Mouse (Mus musculus) spleen, postnatal 36 days (tissue): ENCODE data around the gene Tut4.

Experiments used
- DNase-seq, 2 experiments: peaks; one replicate each; pipeline ENCODE4 v3.0.0; 2022; ENCODE audit warnings: low spot score in 2 of 2, mixed read lengths in 1 of 2

The Tut4 gene

DNA sequence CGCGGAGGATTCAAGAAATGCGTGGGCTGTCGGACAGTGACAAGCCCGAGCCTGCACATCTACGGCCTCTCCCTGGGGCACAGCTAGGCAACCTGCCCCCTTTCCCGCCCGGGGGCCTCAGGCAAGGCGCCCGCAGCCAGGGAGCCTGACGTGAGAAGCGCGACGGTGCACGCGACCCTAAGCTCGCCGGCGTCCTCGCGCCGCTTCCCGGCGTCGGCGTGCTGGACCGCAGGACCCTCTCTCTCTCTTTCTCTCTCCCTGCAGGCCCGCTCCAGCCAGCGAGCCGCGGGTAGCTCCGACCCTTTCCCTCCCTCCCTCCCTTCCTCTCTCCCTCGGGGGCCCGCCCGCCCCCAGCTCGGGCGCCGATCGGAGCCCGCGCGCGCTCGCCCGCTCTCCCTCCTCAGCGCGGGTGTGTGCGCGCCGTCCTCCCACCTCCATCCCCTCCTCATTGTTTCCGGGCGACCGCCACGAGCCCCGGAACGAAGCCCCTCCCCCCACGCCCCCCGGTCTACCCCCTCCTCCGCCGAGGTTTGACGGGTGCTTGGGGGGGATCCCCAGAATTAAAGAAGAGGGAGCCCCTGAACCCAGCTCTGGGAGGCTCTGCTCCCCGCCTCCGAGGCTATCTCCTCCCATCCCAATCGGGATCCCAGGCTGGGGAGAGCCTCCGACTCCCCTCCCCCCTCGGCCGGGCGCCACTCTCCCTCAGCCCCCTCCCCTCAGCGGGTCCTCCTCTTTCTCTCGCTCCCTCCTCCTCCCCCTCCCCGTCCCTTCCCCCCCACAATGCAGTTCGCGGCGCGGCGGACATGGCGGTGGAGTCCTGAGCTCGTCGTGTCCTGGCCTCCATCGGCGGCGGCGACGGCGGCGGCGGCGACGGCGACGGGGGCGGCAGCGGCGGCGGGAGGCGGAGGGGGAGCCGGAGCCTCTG, at the start of gene Tut4:
Tut4 (plus strand) TSS at position 196 of the 925 bp plus-strand sequence.
- DNase-seq, result peak; percentile 78 to 80

DNA sequence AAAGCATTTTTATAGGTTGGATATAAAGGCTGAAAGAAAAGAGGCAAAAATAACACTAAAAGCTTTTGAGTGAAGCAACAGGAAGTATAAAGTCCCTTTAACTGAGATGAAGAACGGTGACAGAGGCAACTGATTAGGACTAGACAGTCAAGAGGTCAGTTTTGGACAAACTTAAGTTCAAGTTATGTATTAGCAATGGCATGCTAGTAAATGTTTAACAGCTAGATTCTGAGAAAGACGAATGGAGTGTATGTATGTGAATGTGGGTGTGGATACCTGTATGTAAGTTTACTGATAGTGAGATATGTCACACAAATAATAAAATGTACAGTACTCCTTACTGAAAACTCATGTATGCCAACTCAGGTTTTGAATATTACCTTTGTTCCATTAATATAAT, 34.6 kb upstream of the Tut4 start:
- no peak for DNase-seq

DNA sequence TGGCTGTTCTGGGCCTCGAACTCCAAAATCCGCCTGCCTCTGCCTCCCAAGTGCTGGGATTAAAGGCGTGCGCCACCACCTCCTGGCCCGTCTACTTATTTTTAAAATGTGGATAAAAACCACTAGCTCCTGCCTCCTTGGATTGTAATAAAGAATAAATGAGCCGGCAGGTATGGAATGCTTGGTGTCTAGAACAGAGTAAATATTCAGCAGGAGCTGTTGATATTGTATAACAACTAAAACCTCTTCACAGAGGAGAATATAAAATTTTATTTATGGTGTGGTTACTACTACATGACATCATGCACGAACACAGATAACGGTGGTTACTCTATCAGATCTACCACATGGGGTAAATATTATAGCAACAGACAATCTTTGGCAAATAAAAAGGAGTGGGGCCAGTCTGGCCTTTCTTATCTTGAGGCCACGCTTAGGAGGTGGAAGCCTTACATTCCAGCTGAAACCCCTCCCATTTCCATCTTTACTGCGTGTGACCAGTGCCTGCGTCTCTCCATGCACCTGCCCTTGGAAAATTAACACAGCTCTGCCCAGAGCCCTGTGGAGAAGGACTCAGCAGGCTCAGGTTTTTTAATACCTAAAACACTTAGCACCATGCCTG, 31.4 kb upstream of the Tut4 start:
- DNase-seq, result no peak

DNA sequence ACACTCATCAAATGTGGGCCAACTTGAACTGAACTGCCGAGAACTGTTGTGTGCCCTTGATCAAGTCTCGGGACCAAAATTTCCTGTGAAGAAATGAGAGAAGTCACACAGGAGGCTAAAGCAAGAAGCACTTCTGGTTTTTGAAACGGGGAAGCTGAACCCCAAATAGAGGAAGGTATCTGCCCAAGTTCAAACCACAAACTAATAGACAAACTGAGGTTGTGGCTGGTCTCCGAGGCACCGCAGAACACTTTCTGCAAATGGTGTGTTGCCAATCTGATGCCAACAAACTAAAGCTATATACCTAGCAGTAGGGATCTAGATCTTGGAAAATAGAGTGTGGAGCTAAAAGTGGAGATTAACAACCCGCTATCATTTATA, 30.9 kb upstream of the Tut4 start:
- peak; percentile 52 to 54 for DNase-seq

DNA sequence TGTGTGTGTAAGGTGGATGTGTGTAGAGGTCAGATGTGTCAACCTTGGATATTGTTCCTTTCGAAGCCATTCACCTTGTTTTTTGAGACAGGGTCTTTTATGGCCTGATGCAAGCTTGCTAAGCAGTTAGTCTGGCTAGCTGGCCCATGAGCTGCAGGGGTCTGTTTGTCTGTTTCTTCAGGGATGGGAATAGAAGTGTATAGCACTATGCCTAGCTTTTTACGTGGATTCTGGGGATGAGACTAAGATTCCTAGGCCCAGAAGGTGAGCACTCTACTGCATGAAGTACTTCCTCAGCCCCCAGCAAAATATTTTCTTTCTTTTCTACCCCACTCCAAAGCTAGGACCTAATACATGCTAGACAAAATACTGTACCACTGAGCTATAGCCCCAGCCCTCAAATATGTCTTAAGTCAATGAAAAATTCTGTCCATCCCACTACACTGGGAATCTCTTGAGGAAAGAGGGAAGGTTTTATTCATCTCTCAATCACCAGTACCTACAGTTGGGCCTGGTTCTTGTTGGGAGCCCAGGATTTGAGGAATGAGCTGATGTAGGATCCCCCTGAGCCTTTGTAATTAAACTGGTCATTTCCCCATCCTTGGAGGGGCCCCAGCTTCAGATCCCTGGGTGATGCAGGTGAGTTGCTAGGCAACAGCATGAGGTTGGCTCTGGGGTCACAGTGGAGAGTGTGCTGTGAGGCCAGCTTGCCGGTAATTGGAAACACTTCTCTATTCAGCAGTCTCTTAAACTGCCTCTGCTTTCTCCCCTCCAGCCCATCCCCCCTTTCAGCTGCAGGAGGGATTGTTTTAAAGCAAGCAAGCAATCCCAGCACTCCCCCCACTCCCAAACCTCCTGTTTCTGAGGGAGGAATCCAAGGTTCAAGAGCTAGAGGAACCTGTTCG, 28.3 kb upstream of the Tut4 start:
- no peak for DNase-seq

DNA sequence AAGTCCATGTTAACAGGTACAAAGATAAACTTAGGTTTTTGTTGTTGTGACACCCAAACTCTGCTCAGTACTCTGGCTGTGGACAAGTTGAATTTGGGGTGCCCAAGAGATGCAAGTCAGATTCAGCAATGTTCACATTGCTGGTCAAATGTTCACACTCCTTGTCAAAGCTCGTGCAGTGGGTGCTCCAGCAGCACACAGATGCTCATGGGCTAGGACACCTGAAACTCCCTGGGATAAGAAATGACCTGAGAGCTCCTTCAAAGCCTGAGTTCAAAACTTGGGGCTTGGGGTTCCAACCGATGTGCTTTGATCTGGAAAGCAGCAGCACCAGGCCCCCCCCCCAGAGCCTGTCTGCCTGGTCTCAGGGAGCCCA, 27.7 kb upstream of the Tut4 start:
- DNase-seq, result no peak

DNA sequence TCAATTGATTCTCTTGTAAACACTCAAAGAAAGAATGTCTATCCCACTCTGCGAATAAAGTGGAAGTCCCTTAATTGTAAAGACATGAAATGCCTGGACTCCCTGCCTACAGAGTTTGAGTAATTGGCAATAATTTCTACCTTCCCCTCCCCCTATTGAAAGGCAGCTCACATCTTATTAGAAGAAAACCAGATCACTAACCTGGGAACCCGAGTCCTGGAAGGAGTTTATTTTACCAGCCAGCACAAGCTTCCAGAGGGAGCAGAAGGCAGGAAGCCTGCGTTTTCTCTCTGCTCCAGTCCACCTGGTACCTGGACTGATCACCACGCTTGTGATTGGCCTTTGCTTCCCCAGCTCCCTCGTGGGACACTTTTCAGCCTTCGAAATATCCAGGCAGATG, 25.9 kb upstream of the Tut4 start:
- no peak for DNase-seq

DNA sequence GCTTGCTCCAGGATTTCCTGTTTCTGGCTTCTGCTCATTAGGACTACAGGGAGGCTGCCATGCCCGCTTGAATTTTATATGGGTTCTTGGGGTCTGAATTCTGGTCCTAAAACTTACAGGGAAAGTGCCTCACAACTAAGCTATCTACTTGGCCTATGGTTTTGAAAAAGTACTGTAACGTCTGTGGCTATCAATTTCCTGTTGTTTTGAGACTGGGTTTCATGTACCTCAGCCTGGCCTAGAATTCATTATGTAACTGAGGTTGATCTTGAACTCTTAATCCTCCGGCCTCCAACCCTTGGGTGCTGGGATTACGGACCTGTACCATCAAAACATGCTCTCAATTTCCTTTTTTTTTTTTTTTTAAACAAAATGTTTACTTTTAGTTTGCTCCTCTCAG, 25.0 kb upstream of the Tut4 start:
- no peak for DNase-seq

DNA sequence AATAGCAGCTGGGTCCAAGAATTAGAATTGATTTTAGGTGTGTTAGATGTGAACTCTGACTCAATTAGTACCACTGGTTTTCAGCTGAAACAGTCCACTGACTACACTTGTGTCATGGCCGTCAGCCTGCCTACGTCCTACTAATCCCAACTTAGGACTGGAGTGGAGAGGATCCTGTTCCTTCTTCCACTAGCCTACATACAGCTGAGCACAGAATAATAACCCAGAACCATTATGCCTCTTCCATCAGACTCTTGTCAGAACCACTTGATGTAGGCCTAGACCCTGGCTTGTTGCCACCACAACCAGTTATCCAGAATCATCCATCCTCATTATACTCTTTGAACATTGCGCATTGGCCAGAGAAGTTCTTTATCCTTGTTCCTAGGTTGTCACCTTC, 24.4 kb upstream of the Tut4 start:
- DNase-seq, result no peak

DNA sequence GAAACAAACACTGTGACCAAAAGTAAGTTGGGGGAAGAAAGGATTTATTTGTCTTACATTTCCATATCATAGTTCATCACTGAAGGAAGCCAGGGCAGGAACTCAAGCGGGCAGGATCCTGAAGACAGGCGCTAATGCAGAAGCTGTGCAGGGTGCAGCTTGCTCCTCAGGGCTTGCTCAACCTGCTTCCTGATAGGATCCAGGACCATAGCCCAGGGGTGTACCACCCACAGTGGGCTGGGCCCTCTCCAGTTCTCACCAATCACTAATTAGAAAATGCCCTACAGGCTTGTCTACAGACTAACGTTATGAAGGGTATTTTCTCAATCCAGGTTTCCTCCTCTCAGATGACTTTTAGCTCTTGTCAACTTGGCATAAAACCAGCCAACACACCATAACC, 23.6 kb upstream of the Tut4 start:
- no peak for DNase-seq

DNA sequence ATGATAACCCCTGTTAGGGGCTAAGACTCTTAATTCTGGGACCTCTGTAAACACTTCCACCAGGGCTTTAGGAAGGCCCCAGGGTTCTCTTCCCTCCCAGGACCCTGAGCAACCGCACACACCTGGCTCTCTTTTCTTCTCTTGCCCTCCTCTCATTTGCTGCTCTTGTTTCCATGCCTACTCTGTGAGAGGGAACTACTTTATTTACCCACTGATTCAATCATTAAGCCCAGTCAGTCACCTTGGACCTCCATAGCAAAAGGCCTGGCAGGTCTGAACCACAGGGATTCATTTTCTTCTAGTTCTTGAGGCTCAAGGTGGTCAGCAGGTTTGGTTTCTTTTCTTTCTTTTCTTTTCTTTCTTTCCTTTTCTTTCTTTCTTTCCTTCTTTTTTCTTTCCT, 23.0 kb upstream of the Tut4 start:
- DNase-seq, result no peak

DNA sequence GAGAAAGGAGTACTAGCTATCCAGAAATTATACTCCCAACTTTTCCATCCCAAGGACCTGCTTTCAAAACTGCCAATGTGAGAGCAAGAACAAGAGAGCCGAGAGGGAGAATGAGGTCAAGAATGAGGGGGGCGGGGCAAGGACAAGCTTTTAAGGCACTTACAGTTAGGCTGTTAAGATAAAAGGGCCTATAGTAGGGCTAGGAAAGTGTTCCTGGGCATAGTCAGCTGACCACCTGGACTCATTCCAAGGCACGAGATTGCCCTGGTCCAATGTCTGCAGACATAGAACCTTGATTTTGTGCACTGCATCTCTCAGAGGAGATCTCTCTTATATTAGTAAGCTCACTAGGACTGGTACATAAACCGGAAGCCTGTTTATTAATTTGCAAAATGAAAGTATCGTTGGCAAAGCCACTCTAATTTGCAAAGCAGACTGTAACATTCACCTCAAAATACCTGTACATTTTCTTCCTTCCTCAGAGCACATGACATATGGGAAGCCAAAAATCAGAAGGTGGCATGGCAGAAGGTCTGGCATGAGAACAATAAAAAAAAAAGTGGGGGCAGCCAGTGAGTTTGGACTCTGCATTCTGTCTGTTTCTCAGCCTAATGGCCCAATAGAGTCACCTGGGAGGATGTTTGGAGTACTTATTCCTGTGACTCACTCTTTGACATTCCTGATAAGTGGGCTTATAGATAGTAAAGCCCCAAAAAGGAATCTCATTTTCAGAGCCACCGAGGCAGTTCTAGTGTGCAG, 21.0 kb upstream of the Tut4 start:
- no peak for DNase-seq

DNA sequence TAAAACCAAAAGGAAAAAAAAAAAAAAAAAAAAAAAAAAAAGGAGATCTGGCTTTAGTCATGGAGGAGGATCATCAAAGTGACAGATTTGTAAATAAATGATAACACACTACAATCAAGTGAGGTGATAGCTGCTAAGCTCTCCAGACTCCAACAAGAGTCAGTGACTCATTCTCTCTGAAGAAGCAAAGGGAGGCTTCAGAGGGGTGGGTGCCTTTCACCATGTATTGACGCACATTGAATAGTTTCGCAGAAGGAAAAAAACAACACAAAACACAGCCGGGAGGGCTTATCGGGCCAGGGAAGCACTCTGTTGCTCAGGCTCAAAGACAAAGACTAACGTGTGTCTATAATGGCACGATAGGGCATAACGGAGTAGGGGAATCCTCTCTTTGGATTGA, 11.1 kb upstream of the Tut4 start:
- no peak for DNase-seq

DNA sequence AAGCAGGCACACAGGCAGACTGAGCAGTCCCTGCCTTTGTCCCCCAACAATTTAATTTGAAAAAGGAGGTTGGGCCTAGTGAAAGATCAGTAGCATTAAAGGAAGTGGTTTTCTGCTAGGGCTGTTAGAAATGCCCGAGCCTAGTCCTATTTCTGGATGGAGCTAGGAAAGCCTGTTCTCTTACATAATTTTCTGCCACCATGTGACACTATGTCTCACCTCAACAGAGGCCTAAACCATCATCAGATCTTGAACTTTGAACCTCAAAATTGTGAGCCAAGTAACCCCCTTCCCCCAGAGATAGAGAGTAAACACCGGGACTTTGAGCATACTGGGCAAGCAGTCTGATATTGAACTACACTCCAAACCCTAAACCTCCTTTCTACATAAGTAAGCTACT, 3.2 kb upstream of the Tut4 start:
- DNase-seq, result peak; percentile 10 to 25

DNA sequence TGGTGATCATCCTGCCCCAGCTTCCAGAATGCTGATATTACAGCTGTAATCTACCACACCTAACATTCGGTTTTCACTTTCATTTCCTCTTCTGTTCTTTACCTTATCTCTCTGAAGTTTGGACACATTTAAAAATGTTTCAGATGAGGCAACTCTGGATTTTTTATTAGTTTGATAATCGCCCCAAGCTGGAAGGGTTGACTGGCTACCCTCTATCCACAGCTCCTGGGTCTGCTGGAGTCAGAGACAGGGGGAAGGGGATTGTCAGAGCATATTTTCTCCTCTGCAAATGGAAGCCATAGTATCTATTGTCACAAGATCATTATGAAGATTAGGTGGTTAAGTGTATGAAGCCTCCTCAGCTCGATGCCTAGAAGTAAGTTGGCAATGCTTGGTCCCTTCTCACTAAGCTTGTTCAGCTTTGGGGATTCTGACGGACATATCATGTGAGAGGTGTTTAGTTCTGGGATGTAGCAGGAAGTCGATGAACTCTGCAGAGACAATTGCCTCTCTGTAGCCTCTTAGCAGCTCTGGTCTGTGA, 955 bp upstream of the Tut4 start:
- DNase-seq, result peak; percentile 30 to 51

DNA sequence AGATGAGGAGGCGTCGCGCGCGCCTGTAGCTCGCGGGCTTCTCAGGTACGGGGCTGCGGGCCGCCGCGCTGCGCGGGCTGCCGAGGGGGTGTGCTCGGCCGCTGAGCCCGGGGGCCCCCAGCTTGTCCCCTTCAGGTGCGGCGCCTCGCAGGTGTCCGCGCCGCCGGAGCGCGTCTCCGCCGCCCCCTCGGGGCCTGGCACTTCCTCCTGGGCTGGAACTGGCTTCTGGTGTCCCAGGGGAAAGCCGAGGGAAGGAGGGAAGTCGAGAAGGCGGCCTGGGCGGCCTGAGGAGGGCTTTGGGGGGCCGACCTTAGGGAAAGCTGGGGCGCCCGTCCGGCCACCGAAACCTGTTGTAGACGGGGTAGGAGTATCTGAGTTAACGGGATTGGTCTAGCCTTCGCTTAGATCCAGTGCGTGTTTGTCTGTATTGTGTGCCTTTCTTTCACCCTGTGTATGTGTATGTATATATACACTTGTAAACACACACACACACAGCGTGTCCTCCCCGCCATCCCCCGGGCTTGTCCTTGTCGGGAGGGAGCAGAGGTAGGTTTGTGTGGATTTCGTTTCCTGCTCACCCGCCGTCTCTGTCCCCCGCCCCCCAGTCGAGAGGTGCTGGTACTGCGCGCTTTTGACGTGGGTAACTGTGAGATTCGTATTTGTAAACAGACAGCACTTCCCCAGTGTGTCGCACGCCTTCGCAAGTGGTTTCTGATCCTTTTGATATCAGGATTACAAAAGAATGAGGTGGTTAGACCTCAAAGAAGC, 1.1 kb downstream of the Tut4 start:
- DNase-seq, result peak; percentile 88 to 89

DNA sequence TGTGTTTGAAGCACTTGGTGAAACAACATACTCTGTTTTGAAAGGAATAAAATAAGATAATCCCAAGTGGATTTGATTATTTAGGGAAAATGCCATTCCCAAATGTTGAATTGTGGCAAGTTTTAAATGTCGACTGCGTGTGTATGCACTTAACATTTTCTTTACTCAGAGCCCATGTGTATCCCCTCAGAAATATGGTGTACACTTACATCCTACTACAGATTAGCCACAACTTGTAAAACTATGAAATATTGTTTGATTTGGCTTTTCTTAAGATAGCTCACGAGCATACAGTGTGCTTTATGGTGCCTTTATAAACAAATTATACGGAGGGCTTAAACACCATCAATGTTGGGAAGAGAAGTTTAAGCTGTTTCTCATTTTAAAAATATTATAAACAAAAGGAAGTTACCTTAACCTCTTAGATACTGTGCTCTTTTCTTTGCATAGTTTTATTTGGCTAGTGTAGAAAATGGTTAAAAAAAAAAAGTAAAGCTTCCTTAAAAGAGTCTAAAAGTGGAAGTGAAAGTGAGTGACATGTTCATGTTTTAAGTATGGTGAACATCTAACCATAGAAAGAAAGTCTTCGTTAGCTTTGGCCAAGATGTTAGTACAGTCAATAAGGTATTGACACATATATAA, 2.2 kb downstream of the Tut4 start:
- DNase-seq, result peak in 1 of 2 experiments; percentile 19

DNA sequence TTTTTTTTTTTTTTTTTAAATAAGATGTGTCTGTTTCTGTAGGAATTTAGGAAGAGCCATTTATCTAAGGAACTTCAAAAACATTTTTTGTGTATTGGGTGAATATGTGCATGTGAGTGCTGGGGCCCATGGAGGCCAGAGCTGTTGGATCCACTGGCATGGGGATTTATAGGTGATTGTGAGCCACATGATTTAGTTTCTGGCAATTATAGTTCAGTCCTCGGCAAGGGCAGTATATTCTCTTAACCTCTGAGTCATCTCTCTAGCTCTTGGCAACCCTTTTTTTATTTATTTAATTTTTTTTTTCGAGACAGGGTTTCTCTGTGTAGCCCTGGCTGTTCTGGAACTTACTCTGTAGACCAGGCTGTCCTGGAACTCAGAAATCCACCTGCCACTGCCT, 14.4 kb downstream of the Tut4 start:
- DNase-seq, result no peak

DNA sequence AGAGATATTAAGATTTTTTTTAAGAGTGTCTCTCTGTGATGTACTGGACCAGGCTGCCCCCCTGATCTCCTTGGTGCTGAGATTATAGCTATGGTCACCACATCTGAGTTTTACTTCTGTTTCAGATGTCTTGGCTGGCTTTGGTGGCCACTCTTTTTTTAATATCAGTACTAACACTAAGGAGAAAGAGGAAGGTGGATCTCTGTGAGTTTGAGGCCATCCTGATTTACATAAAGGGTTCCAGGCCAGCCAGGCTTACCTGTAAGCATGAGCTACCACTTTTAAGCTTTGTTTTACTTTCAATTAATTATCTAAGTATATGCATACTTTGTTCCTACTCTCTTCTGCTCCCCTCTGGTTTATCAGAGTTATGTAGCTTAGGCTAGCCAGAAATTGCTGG, 23.6 kb downstream of the Tut4 start:
- peak in 1 of 2 experiments; percentile 4 for DNase-seq

DNA sequence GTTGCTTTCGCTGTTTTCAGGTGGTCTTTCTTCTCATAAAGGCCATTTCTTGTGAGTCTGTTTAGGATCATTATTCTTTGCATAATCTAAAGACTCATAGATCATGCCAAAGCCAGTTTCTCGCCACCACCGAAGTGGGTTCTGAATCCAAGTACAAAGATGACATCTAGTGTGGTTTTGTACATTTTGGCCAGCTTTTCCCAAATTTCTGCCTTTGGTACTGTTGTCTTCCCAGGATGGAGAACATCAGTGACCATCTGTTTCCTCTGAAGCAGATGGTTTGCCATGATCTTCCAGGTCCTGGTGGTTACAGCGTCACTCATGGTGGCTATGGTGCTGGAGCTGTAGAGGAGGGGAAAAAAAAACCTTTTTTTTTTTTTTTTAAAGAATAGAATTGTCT, 25.0 kb downstream of the Tut4 start:
- no peak for DNase-seq
